In the genomic region with DNA sequence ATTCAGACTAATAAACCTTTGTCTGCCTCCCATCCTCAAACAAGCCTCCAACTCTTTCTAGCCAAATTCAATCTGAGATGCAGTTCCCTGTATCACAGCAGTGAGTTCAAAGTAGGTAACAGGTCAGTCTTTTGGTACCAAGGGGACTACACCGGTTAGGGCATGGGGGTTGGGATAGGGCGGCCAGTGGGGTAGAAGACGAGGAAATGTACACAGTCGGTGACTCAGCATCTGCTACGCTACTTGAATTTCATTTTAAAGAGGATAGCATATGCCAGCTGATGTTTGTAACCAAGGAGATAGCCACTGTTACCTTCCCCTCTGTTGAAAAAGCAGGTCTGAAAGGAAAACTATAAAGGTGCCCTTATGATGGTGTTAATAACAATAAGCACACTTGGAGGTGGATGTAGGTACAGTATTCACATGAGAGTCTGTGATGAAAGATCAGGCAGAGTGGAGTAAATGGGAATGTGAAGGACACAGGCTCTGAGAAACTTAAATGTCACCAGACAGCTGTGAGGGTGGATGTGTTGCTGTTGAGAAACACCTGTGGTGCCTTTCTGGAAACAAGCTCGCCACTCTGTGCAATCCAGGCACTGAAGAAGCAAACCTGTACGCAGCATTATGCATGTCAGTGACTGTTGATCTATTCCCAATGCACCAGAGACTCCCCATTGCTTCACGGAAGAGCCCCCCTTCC, we compare ENCODE assay signal across 25 mouse cellular contexts. TPM values are rescaled to one million over a fixed set of nuclear protein-coding genes. Genes with fewer than 3 reads are reported as not detected.
"Had no signal": no experiment of that assay in that cellular context is flagged by ENCODE, and none has a peak within 500 bp of the region (broad histone marks: within the 10 kb centered on the region; RNA-seq: fewer than 3 reads in every experiment).

No protein-coding gene starts in this region.

- DNase-seq: cerebellum, adult 9-10 months; cerebellum, adult 9-11 months; cerebellum, postnatal 14 days; cerebellum, postnatal 25 days; cerebellum, postnatal 36 days; forebrain, postnatal 0 days; gastrocnemius, adult 2 months; gastrocnemius, postnatal 10 days; gastrocnemius, postnatal 14 days; gastrocnemius, postnatal 25 days; gastrocnemius, postnatal 36 days; heart, adult 18-20 months; heart, adult 2 months had no signal

- H3K9ac ChIP-seq: embryonic facial prominence, embryonic 12.5 days; embryonic facial prominence, embryonic 13.5 days; embryonic facial prominence, embryonic 15.5 days; forebrain, embryonic 12.5 days; forebrain, embryonic 13.5 days; forebrain, embryonic 15.5 days; forebrain, postnatal 0 days had no signal

- H3K27me3 ChIP-seq: forebrain, embryonic 15.5 days had no signal

- H3K36me3 ChIP-seq: embryonic facial prominence, embryonic 10.5 days; embryonic facial prominence, embryonic 12.5 days; embryonic facial prominence, embryonic 13.5 days; embryonic facial prominence, embryonic 15.5 days; forebrain, embryonic 10.5 days; forebrain, embryonic 12.5 days; forebrain, embryonic 15.5 days; heart, embryonic 10.5 days had no signal

- H3K4me3 ChIP-seq: embryonic facial prominence, embryonic 10.5 days; embryonic facial prominence, embryonic 12.5 days; embryonic facial prominence, embryonic 13.5 days; embryonic facial prominence, embryonic 15.5 days; erythroblast, embryonic 14.5 days; forebrain, embryonic 10.5 days; forebrain, embryonic 12.5 days; forebrain, embryonic 13.5 days; forebrain, embryonic 15.5 days; gastrocnemius, adult 2 months; heart, adult 2 months; heart, embryonic 10.5 days had no signal

- H3K4me2 ChIP-seq: embryonic facial prominence, embryonic 12.5 days; embryonic facial prominence, embryonic 13.5 days; embryonic facial prominence, embryonic 15.5 days; forebrain, embryonic 12.5 days; forebrain, embryonic 13.5 days; forebrain, embryonic 15.5 days had no signal

- H3K27ac ChIP-seq: embryonic facial prominence, embryonic 10.5 days; embryonic facial prominence, embryonic 12.5 days; embryonic facial prominence, embryonic 13.5 days; embryonic facial prominence, embryonic 15.5 days; forebrain, embryonic 10.5 days; forebrain, embryonic 12.5 days; forebrain, embryonic 13.5 days; forebrain, embryonic 15.5 days; gastrocnemius, adult 2 months; heart, adult 2 months; heart, embryonic 10.5 days had no signal

- H3K9me3 ChIP-seq: embryonic facial prominence, embryonic 10.5 days; embryonic facial prominence, embryonic 12.5 days; embryonic facial prominence, embryonic 13.5 days; embryonic facial prominence, embryonic 15.5 days; forebrain, embryonic 10.5 days; forebrain, embryonic 12.5 days; forebrain, embryonic 13.5 days; forebrain, embryonic 15.5 days; heart, embryonic 10.5 days had no signal

- ATAC-seq: forebrain, embryonic 13.5 days; forebrain, embryonic 14.5 days; forebrain, embryonic 15.5 days; forebrain, embryonic 16.5 days; forebrain, postnatal 0 days had no signal

RNA-seq across cellular contexts. Expression of gene Prune2, which starts 5.1 kb away (rescaled TPM):
- polyA plus RNA-seq: erythroblast, embryonic 14.5 days had no signal
